Mouse (Mus musculus) forebrain, embryonic 15.5 days (tissue): ENCODE measurements around the gene Cgrrf1. TPM values are rescaled to one million over a fixed set of nuclear protein-coding genes. Genes with fewer than 3 reads are reported as not detected.
A peak's percentile ranks its signal among the peaks of the same experiment; 100 is the strongest.

Experiments
- ATAC-seq: fragments of 200-750 bp; cut with Nextera tagmentation; replicated peaks from 2 replicates; pipeline ENCODE4 v1.8.0; 2017; ENCODE audit warnings: mild to moderate bottlenecking, moderate TSS enrichment, moderate library complexity
- H3K27ac ChIP-seq: fragments of 300-500 bp; sonication (generic); replicated peaks from 2 replicates; pipeline ENCODE4 v1.5.1; 2015; ENCODE audit warnings: mild to moderate bottlenecking, inconsistent platforms
- H3K27me3 ChIP-seq: fragments of 300-500 bp; sonication (generic); 2 replicates; pipeline ENCODE4 v1.6.1; 2015; ENCODE audit warnings: inconsistent platforms
- H3K36me3 ChIP-seq: fragments of 300-500 bp; sonication (generic); 2 replicates; pipeline ENCODE4 v1.6.1; 2015; ENCODE audit warnings: mild to moderate bottlenecking, inconsistent platforms
- H3K4me1 ChIP-seq: fragments of 300-500 bp; sonication (generic); 2 replicates; pipeline ENCODE4 v1.6.1; 2015; ENCODE audit warnings: inconsistent platforms
- H3K4me2 ChIP-seq: fragments of 300-500 bp; sonication (generic); replicated peaks from 2 replicates; pipeline ENCODE4 v1.6.1; 2015; ENCODE audit warnings: mild to moderate bottlenecking, inconsistent platforms
- H3K4me3 ChIP-seq: fragments of 300-500 bp; sonication (generic); 2 replicates; pipeline ENCODE4 v1.5.1; 2015; ENCODE audit warnings: mild to moderate bottlenecking, inconsistent platforms
- H3K9ac ChIP-seq: fragments of 300-500 bp; sonication (generic); replicated peaks from 2 replicates; pipeline ENCODE4 v1.6.1; 2015; ENCODE audit warnings: mild to moderate bottlenecking, inconsistent platforms
- H3K9me3 ChIP-seq: fragments of 300-500 bp; sonication (generic); 2 replicates; pipeline ENCODE4 v1.6.1; 2016; ENCODE audit warnings: inconsistent platforms
- WGBS: fragments of 180-500 bp; shearing (Covaris S2); methylation state at CpG from one replicate; pipeline ENCODE4 v1.1.7; 2015; ENCODE audit warnings: mixed read lengths; 5-methylcytosine and 5-hydroxymethylcytosine counted together
- polyA plus RNA-seq: library from polyadenylated mRNA; unstranded; fragments of >200 nt; fragmentation: Nextera tagmentation; extraction: Ambion mirVana; gene quantifications from 2 replicates; pipeline ENCODE4 v1.2.1, GENCODE M21; 2015

The Cgrrf1 gene
- polyA plus RNA-seq = 14.6 and 14.9 TPM in 2 replicates

DNA sequence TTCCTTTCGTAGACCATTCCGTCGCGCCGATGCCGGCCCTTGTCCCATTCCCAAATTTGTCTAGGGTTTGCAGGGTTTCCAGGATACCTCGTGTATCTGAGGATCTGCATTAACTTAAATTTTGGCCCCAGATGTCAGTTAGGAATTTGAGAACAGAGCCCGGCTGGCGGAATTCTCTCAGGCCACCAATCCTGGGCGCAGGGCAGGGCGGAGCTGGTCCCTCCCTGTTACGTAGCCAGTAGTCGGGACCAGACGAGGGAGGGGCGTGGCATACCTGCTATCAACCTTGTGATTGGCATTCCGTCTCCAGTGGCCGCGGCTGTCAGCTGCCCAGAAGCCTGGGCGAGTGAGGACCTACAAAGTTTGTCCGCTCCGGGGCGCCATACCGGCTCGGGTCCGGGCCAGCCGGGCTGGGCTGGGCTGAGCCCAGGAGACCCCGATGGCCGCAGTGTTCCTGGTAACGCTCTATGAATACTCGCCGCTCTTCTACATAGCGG lies at the start of gene Cgrrf1:
Cgrrf1 (plus strand) TSS at position 289 of the 497 bp plus-strand sequence.
- H3K9me3 ChIP-seq = no peaks in the 10 kb centered on the region
- WGBS = 1% methylated on average over 32 of the region's 32 CpGs
- H3K9ac ChIP-seq = peak within 1 kb of the TSS; percentile 60
- H3K4me2 ChIP-seq = peak within 1 kb of the TSS; percentile 96
- peak within 1 kb of the TSS; percentile 87 for H3K4me3 ChIP-seq
- ATAC-seq = peak; percentile 97
- H3K4me1 ChIP-seq = peaks cover 11% of the 10 kb centered on the region
- H3K27me3 ChIP-seq = no peaks in the 10 kb centered on the region
- H3K36me3 ChIP-seq = no peaks in the 10 kb centered on the region
- H3K27ac ChIP-seq = no peak within 1 kb of the TSS

DNA sequence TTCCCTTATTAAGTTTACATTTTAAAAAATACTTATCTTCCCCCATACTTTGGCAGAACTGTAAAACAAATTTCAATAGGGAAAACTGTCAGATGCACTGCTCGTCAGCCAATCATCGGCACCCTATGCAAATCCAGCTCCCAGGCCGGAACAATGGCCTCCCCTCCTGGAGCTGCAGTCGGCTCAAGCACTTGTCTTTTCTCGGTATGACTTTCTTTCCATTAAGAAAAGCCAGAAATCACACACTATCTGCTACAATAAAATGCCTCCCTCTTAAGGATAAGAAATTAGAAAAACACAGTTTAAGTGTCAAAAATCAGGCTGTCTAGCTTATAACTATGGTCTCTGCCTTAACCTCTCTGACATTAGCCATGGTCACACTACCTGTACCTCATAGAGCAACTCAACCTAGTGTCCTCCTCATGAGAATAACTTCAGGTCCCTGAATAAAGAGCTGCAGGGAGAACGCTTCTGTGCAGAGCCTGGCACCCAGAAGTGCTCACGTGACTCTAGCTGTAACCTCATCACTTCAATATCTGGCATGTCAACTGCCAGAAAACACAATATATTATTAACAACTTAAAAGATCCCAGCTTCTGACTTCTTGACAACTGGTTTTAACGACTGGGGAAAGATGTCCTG lies 49.6 kb upstream of the Cgrrf1 start:
- H3K36me3 ChIP-seq = peaks cover 43% of the 10 kb centered on the region
- H3K4me3 ChIP-seq = no peak overlapping the region
- H3K4me2 ChIP-seq = no peak overlapping the region
- ATAC-seq = no peak
- 84% methylated on average over 8 of the region's 8 CpGs for WGBS
- peaks cover 12% of the 10 kb centered on the region for H3K4me1 ChIP-seq
- no peak overlapping the region for H3K9ac ChIP-seq
- H3K27me3 ChIP-seq = no peaks in the 10 kb centered on the region
- H3K27ac ChIP-seq = no peak overlapping the region
- no peaks in the 10 kb centered on the region for H3K9me3 ChIP-seq

DNA sequence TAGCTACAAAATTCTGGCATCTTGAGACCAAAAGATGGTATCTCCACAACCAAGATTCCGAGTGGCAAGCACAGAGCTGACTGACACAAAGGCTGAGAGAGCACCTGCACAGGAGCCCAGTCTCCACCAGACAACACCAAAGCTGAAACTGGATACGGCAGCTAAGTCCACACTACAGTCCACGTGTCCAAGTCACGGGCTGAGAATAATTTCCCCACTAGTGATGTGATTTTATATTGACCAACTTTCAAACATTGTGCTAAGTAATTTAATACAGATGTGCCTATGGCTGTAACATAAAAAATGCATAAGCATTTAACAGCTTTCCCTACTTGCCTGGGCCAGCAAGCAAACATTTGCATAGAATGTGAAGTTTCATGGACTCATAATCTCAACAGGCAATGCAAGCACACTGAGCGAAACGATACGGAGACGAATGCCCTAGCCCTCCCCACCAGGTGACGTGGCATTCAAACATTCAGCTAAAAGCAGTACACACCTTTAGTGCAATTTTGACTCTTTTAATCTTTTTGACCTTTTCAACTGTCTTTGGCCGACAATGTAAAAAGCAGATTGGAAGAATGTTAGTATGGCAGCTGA lies 48.5 kb upstream of the Cgrrf1 start:
- no peak overlapping the region for H3K4me3 ChIP-seq
- H3K9me3 ChIP-seq = no peaks in the 10 kb centered on the region
- H3K4me1 ChIP-seq = peaks cover 15% of the 10 kb centered on the region
- ATAC-seq = no peak
- no peak overlapping the region for H3K9ac ChIP-seq
- H3K27me3 ChIP-seq = no peaks in the 10 kb centered on the region
- no peak overlapping the region for H3K27ac ChIP-seq
- no peak overlapping the region for H3K4me2 ChIP-seq
- H3K36me3 ChIP-seq = peaks cover 33% of the 10 kb centered on the region
- WGBS = 92% methylated on average over 10 of the region's 10 CpGs

DNA sequence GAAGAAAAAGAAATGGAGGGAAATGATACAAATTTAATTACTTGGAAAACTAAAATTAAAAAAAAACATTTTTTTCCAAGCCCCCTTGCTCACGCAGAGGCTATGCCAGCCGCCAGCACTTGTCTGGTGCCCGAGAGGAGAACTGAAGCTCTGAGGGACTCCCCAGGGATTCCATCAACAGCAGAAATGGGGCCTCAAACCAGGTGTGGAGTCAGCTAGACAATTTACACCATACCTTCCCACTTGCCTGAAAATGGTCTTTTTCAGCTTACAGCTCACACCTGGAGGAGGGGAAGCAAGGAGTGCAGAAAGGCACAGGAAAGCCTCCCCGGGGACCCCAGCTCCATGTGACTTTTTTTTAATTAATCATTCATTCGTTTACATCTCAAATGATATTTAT lies 46.7 kb upstream of the Cgrrf1 start:
- Histone ChIP-seq H3K4me3 (no peak overlapping the region), H3K4me1 (peaks cover 18% of the 10 kb centered on the region), H3K36me3 (peaks cover 15% of the 10 kb centered on the region; the same call in 1 of the 2 replicates), H3K9ac (no peak overlapping the region), H3K27me3 (no peaks in the 10 kb centered on the region), H3K4me2 (no peak overlapping the region), H3K27ac (no peak overlapping the region), H3K9me3 (no peaks in the 10 kb centered on the region)
- ATAC-seq = no peak
- WGBS = 79% methylated on average over 5 of the region's 5 CpGs

DNA sequence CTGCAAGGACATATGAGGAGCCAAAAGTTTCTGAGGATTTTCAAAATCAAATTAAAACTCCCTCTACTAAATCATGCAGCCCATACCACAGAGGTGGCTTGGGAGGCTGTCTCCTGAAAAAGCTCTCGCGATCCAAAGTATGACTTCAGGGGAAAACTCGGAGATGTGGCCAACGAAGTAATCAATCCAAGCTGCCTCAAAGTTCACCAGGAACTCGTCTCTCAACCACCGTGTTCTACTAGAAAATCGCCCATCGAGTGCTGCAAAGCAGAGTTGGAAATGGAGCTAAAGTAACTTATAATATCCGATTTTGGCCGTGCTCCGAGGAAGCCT lies 44.5 kb upstream of the Cgrrf1 start:
- H3K27ac ChIP-seq = peak overlapping the region; percentile 96
- H3K36me3 ChIP-seq = peaks cover 9% of the 10 kb centered on the region; the same call in 1 of the 2 replicates
- peak overlapping the region; percentile 57 for H3K4me2 ChIP-seq
- no peaks in the 10 kb centered on the region for H3K27me3 ChIP-seq
- H3K4me3 ChIP-seq = peak overlapping the region; percentile 87
- under 1% methylated on average over 11 of the region's 11 CpGs for WGBS
- peaks cover 18% of the 10 kb centered on the region for H3K4me1 ChIP-seq
- ATAC-seq = no peak
- H3K9ac ChIP-seq = peak overlapping the region; percentile 94
- H3K9me3 ChIP-seq = no peaks in the 10 kb centered on the region

DNA sequence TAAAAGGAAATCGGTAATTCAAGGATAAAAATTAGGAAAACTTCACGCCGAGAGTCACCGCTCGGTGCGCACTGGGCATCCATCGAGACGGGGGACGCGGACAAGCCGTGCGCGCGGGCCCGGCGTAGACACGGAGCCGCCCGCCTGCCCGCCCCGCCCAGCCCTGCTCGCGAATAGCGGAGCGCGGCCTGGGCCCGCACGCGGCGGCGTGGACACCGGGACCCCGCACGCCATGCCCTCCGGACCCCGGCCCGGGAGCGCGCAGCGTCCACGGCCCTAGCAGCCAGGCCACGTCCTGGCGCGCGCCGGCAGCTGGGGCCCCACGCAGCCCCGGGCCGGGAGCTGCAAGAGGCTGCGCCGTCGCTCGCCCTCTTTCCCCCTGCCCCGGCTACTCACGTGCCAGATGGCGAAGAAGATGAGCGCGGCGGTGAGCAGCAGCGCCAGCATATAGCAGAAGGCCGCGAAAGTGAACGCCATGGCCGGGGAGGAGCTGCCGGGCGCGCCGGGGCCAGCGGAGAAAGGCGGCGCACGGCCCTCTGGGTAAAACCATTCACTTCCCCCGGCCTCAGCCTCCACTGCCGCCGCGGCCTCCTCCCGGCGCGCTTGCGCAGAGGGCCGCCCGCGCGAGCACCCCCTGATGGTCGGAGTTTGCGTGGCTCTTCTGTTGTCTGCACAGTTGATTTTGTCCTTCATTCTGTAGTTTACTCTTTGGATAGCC lies 44.0 kb upstream of the Cgrrf1 start, which contains the start of gene Cnih1:
Cnih1 (minus strand) TSS at position 625 of the 718 bp plus-strand sequence.
- WGBS = under 1% methylated on average over 85 of the region's 86 CpGs
- H3K9me3 ChIP-seq = no peaks in the 10 kb centered on the region

DNA sequence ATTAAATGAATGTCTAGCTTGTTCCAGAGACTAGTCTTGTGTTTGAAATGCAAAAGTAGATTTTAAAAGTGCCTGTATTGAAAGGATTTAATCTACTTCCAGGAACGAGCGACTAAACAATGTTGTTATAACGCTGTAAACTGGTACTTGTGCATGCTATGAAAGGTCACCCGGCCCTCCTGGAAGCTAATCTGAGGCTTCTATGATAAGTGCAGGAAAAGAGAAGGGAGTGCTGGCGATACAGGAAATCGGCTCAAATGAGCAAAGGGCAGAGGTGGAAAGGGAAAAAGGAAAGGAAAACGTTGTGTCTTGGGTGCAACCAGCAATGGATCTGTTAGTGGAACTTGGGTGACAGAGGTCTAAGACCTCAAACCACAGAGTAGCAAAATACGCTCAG lies 43.4 kb upstream of the Cgrrf1 start:
- Histone ChIP-seq H3K27me3 (no peaks in the 10 kb centered on the region), H3K9me3 (no peaks in the 10 kb centered on the region), H3K36me3 (0 out of 2 replicates have a peak, but pooled peaks cover 2% of the 10 kb centered on the region), H3K9ac (peak overlapping the region; percentile 94; the same call in 1 of the 2 replicates), H3K4me2 (peak overlapping the region; percentile 21; the same call in 1 of the 2 replicates), H3K4me3 (peak overlapping the region; percentile 87), H3K4me1 (peaks cover 18% of the 10 kb centered on the region), H3K27ac (no peak overlapping the region)
- 29% methylated on average over 8 of the region's 8 CpGs for WGBS
- ATAC-seq = 0 out of 2 replicates have a peak, but pooled peaks have one; percentile 3

More for the DNA sequence above, 44.0 kb upstream of the Cgrrf1 start, which contains the start of gene Cnih1:
- Histone ChIP-seq H3K27me3 (no peaks in the 10 kb centered on the region), H3K4me2 (peak within 1 kb of the TSS; percentile 57), H3K36me3 (0 out of 2 replicates have a peak, but pooled peaks cover 6% of the 10 kb centered on the region), H3K4me3 (peak within 1 kb of the TSS; percentile 87), H3K9ac (peak within 1 kb of the TSS; percentile 94), H3K27ac (peak within 1 kb of the TSS; percentile 96), H3K4me1 (peaks cover 18% of the 10 kb centered on the region)
- ATAC-seq = peak; percentile 98

DNA sequence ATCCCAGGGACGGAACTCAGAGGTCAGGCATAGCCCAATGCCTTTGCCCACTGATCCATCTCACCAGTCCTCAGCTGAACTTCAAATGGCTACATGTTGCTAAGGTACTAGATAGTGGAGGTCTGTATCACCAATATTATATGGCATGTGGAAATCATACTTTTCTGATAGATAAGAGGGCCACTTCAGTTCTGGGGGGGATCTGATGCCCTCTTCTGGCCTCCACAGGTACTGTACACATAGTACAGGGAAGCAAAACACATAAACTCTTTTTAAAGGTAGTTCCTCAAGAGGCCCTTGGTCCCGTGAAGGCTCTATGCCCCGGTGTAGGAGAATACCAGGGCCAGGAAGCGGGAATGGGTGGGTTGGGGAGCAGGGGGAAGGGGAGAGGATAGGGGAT lies 41.6 kb upstream of the Cgrrf1 start:
- H3K36me3 ChIP-seq = no peaks in the 10 kb centered on the region
- no peak overlapping the region for H3K4me2 ChIP-seq
- H3K9me3 ChIP-seq = no peaks in the 10 kb centered on the region
- no peak overlapping the region for H3K9ac ChIP-seq
- peaks cover 18% of the 10 kb centered on the region for H3K4me1 ChIP-seq
- no peak overlapping the region for H3K27ac ChIP-seq
- no peaks in the 10 kb centered on the region for H3K27me3 ChIP-seq
- ATAC-seq = no peak
- 71% methylated on average over 4 of the region's 4 CpGs for WGBS
- no peak overlapping the region for H3K4me3 ChIP-seq

DNA sequence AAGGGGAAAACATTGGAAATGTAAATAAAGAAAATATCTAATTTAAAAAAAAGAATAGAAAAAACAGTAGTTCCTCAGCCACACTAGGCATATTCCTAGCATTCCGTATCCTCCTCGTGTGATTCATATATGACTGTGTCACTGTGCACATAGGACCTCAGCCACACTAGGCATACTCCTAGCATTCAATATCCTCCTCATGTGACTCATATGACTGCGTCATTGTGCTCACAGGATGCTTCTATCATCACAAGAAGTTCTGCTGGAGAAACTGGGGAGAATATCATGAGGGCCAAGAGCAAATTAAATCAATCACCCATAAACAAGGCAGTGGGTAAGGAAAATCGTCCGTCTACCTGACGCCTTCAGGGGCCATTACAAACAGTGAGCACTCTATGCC lies 41.2 kb upstream of the Cgrrf1 start:
- ATAC-seq = no peak
- no peaks in the 10 kb centered on the region for H3K27me3 ChIP-seq
- WGBS = 89% methylated on average over 6 of the region's 6 CpGs
- no peak overlapping the region for H3K4me3 ChIP-seq
- no peak overlapping the region for H3K9ac ChIP-seq
- no peaks in the 10 kb centered on the region for H3K36me3 ChIP-seq
- no peaks in the 10 kb centered on the region for H3K9me3 ChIP-seq
- H3K4me2 ChIP-seq = no peak overlapping the region
- H3K4me1 ChIP-seq = peaks cover 18% of the 10 kb centered on the region
- no peak overlapping the region for H3K27ac ChIP-seq

DNA sequence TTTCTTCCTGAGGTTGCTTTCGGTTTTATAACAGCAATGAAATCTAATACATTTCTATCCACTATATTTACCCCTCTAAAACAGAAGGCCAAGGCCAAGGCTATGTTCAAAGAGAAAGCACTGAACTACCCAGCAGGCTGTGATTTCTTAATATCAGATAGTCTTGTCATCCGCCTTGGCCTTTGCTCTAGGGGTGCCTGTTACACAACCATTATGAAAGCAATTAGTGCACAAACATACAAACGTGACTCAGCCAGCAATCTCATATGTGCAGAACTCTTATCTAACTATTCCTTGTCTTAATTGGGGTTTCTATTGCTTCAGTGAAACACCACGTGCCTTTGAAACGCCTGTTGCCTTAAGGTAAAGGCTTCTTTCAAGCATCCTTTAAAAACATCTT lies 37.8 kb upstream of the Cgrrf1 start:
- ATAC-seq = no peak
- Histone ChIP-seq H3K9me3 (no peaks in the 10 kb centered on the region), H3K4me2 (no peak overlapping the region), H3K27me3 (no peaks in the 10 kb centered on the region), H3K27ac (no peak overlapping the region), H3K4me1 (no peaks in the 10 kb centered on the region), H3K36me3 (no peaks in the 10 kb centered on the region), H3K9ac (no peak overlapping the region), H3K4me3 (no peak overlapping the region)
- WGBS = 84% methylated on average over 5 of the region's 5 CpGs

DNA sequence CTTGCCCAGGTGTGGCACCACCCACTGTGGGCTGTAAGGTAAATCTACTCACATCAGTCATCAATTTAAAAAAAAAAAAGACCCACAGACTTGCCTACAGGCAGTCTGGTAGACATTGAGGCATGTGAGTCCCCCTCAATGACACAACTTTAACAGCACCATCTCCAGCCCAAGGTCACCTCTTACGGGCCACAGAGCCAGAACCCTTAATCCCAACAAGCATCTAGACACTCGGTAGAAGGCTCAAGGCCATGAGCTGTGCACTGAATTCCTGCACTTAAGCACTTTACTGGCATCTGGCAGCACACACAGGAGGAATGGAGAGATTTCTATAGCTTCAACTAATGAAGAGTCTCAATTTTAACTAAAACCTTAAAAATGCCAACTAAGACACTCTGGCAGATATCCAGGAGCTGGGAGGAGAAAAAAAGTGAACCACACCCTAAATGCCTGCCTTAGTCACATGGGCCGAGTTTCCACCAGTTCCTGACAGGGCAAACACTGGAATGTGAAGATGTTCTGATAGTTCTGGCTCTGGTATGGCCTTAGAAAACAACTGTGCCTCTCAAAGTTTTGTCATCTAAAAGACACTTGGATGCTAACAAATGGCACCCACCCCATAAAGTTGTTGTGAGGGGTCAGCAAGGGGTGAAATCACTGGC lies 31.1 kb upstream of the Cgrrf1 start:
- Histone ChIP-seq H3K36me3 (no peaks in the 10 kb centered on the region; the same call in 1 of the 2 replicates), H3K9me3 (no peaks in the 10 kb centered on the region), H3K4me3 (no peak overlapping the region), H3K27me3 (no peaks in the 10 kb centered on the region), H3K27ac (no peak overlapping the region), H3K4me2 (no peak overlapping the region), H3K4me1 (no peaks in the 10 kb centered on the region), H3K9ac (no peak overlapping the region)
- ATAC-seq = no peak
- 86% methylated on average over 3 of the region's 3 CpGs for WGBS
